Mouse (Mus musculus) midbrain, embryonic 16.5 days (tissue): ENCODE measurements around the gene Fbxl8. TPM values are rescaled to one million over a fixed set of nuclear protein-coding genes. Genes with fewer than 3 reads are reported as not detected.
"Not testable (repeated sequence)": the region's sequence is repeated elsewhere in the genome, so short reads cannot be mapped to it uniquely, and the experiment has no call there.

Experiments used
- ATAC-seq: fragments of 200-750 bp; cut with Nextera tagmentation; 2 replicates; pipeline ENCODE4 v1.8.0; 2017; ENCODE audit warnings: moderate TSS enrichment
- H3K27ac ChIP-seq: fragments of 300-500 bp; sonication (generic); 2 replicates; pipeline ENCODE4 v1.5.1; 2014; ENCODE audit warnings: mild to moderate bottlenecking, low read length, mixed read lengths
- H3K27me3 ChIP-seq: fragments of 300-500 bp; sonication (generic); 2 replicates; pipeline ENCODE4 v1.6.1; 2014; ENCODE audit warnings: low read depth, low read length, mixed read lengths; ENCODE audit not compliant: control insufficient read depth, insufficient read depth
- H3K36me3 ChIP-seq: fragments of 300-500 bp; sonication (generic); 2 replicates; pipeline ENCODE4 v1.6.1; 2014; ENCODE audit warnings: mild to moderate bottlenecking, low read length, moderate library complexity, mixed read lengths; ENCODE audit not compliant: control insufficient read depth, insufficient read depth
- H3K4me1 ChIP-seq: fragments of 300-500 bp; sonication (generic); 2 replicates; pipeline ENCODE4 v1.6.1; 2014; ENCODE audit warnings: mild to moderate bottlenecking, low read length, mixed read lengths; ENCODE audit not compliant: control insufficient read depth, insufficient read depth
- H3K4me2 ChIP-seq: fragments of 300-500 bp; sonication (generic); 2 replicates; pipeline ENCODE4 v1.6.1; 2014; ENCODE audit warnings: mild to moderate bottlenecking, low read length, mixed read lengths
- H3K4me3 ChIP-seq: fragments of 300-500 bp; sonication (generic); 2 replicates; pipeline ENCODE4 v1.5.1; 2014; ENCODE audit warnings: low read depth, mild to moderate bottlenecking, low read length, moderate library complexity, mixed read lengths
- H3K9ac ChIP-seq: fragments of 300-500 bp; sonication (generic); 2 replicates; pipeline ENCODE4 v1.6.1; 2014; ENCODE audit warnings: low read depth, low read length, mixed read lengths
- H3K9me3 ChIP-seq: fragments of 300-500 bp; sonication (generic); replicated peaks from 2 replicates; pipeline ENCODE4 v1.6.1; 2014; ENCODE audit warnings: mild to moderate bottlenecking, low read length, mixed read lengths; ENCODE audit not compliant: control insufficient read depth, poor library complexity, severe bottlenecking
- WGBS: fragments of 180-500 bp; shearing (Covaris S2); extraction: QIAGEN DNeasy Blood & Tissue Kit; methylation state at CpG from one replicate; pipeline ENCODE4 v1.1.7; 2014; 5-methylcytosine and 5-hydroxymethylcytosine counted together
- polyA plus RNA-seq: library from polyadenylated mRNA; unstranded; fragments of >200 nt; fragmentation: Nextera tagmentation; extraction: Ambion mirVana; gene quantifications from 2 replicates; pipeline ENCODE4 v1.2.1, GENCODE M21; 2015

The Fbxl8 gene
- 0.82 and 1.1 TPM in 2 replicates for polyA plus RNA-seq

- Histone ChIP-seq H3K4me2 (peak within 1 kb of the TSS; percentile 82), H3K36me3 (no peaks in the 10 kb centered on the region), H3K4me1 (peaks cover 12% of the 10 kb centered on the region; the same call in 1 of the 2 replicates), H3K27me3 (peaks cover 70% of the 10 kb centered on the region), H3K9ac (peak within 1 kb of the TSS; percentile 74), H3K9me3 (no peaks in the 10 kb centered on the region), H3K4me3 (peak within 1 kb of the TSS; percentile 63), H3K27ac (no peak within 1 kb of the TSS)
- no peak for ATAC-seq
- whole genome bisulfite sequencing, result 1% methylated on average over 54 of the region's 54 CpGs
These were observed at the start of gene Fbxl8, which contains the start of gene Tradd for GRCm38 (mm10) chr8:105264024-105264982. Gene Fbxl8, plus strand, starts transcription at chr8:105264648. Gene Tradd, minus strand, starts transcription at chr8:105264609.

- H3K27ac ChIP-seq, result no peak overlapping the region
- H3K36me3 ChIP-seq, result no peaks in the 10 kb centered on the region
- H3K4me2 ChIP-seq, result no peak overlapping the region
- 79% methylated on average over 5 of the region's 5 CpGs for WGBS
- H3K4me3 ChIP-seq, result no peak overlapping the region
- no peak for ATAC-seq
- no peaks in the 10 kb centered on the region for H3K9me3 ChIP-seq
- H3K9ac ChIP-seq, result no peak overlapping the region
- H3K27me3 ChIP-seq, result no peaks in the 10 kb centered on the region
- no peaks in the 10 kb centered on the region for H3K4me1 ChIP-seq
These were observed 46.4 kb upstream of the Fbxl8 start for GRCm38 (mm10) chr8:105217926-105218522.

- 82% methylated on average over 7 of the region's 7 CpGs for WGBS
These were observed 40.6 kb upstream of the Fbxl8 start for GRCm38 (mm10) chr8:105223850-105224249.

GRCm38 (mm10) chr8:105224413-105225271 is 39.8 kb upstream of the Fbxl8 start, which contains the start of gene D230025D16Rik:
Gene D230025D16Rik, plus strand, starts transcription at chr8:105225145.
- H3K9ac ChIP-seq, result peak within 1 kb of the TSS; percentile 76
- H3K27me3 ChIP-seq, result no peaks in the 10 kb centered on the region
- H3K27ac ChIP-seq, result peak within 1 kb of the TSS; percentile 64
- WGBS, result 1% methylated on average over 34 of the region's 34 CpGs
- H3K9me3 ChIP-seq, result no peaks in the 10 kb centered on the region
- H3K4me2 ChIP-seq, result peak within 1 kb of the TSS; percentile 78
- peak within 1 kb of the TSS; percentile 64 for H3K4me3 ChIP-seq
- peaks cover 14% of the 10 kb centered on the region for H3K4me1 ChIP-seq
- peak; percentile 95 for ATAC-seq
- H3K36me3 ChIP-seq, result no peaks in the 10 kb centered on the region

More at GRCm38 (mm10) chr8:105223850-105224249, 40.6 kb upstream of the Fbxl8 start:
- Histone ChIP-seq H3K4me3 (no peak overlapping the region), H3K4me2 (no peak overlapping the region), H3K27me3 (no peaks in the 10 kb centered on the region), H3K36me3 (no peaks in the 10 kb centered on the region), H3K9me3 (no peaks in the 10 kb centered on the region), H3K4me1 (peaks cover 14% of the 10 kb centered on the region), H3K27ac (no peak overlapping the region), H3K9ac (no peak overlapping the region)
- no peak for ATAC-seq

- Histone ChIP-seq H3K4me3 (peak overlapping the region; percentile 64), H3K27ac (peak overlapping the region; percentile 64), H3K27me3 (no peaks in the 10 kb centered on the region), H3K9ac (peak overlapping the region; percentile 76), H3K4me2 (peak overlapping the region; percentile 78), H3K9me3 (no peaks in the 10 kb centered on the region), H3K4me1 (peaks cover 14% of the 10 kb centered on the region), H3K36me3 (no peaks in the 10 kb centered on the region)
- under 1% methylated on average over 24 of the region's 27 CpGs for WGBS
- ATAC-seq, result no peak
These were observed 39.2 kb upstream of the Fbxl8 start for GRCm38 (mm10) chr8:105225272-105225593.

- Histone ChIP-seq H3K9ac (peak overlapping the region; percentile 76), H3K4me2 (peak overlapping the region; percentile 78), H3K9me3 (no peaks in the 10 kb centered on the region), H3K36me3 (no peaks in the 10 kb centered on the region), H3K4me3 (peak overlapping the region; percentile 64), H3K27ac (no peak overlapping the region), H3K4me1 (peaks cover 14% of the 10 kb centered on the region), H3K27me3 (no peaks in the 10 kb centered on the region)
- no peak for ATAC-seq
- WGBS, result 30% methylated on average over 6 of the region's 6 CpGs
These were observed 38.5 kb upstream of the Fbxl8 start for GRCm38 (mm10) chr8:105225917-105226316.

- Histone ChIP-seq H3K4me1 (no peaks in the 10 kb centered on the region), H3K9me3 (no peaks in the 10 kb centered on the region), H3K27me3 (no peaks in the 10 kb centered on the region), H3K4me3 (no peak overlapping the region), H3K36me3 (peaks cover 9% of the 10 kb centered on the region; the same call in 1 of the 2 replicates), H3K4me2 (no peak overlapping the region), H3K9ac (no peak overlapping the region), H3K27ac (no peak overlapping the region)
- 89% methylated on average over 12 of the region's 12 CpGs for WGBS
- ATAC-seq, result no peak
These were observed 32.7 kb upstream of the Fbxl8 start for GRCm38 (mm10) chr8:105231503-105232320.

- not testable (repeated sequence) for H3K9me3 ChIP-seq
These were observed 32.1 kb upstream of the Fbxl8 start for GRCm38 (mm10) chr8:105232321-105232693.

More at GRCm38 (mm10) chr8:105232321-105232693, 32.1 kb upstream of the Fbxl8 start:
- H3K27me3 ChIP-seq, ATAC-seq, H3K9ac ChIP-seq, H3K36me3 ChIP-seq, H3K4me3 ChIP-seq, H3K4me1 ChIP-seq, H3K27ac ChIP-seq, H3K4me2 ChIP-seq: not testable (repeated sequence)
- 98% methylated on average over 4 of the region's 4 CpGs for WGBS
